Mouse (Mus musculus) G1E (cell line): ENCODE data around the gene Hhip.

Source experiments
- CTCF ChIP-seq: IDR thresholded peaks from 2 replicates; pipeline ENCODE4 v1.5.1; 2012; ENCODE audit warnings: low read depth, low read length, inconsistent platforms, mixed read lengths
- GATA1 ChIP-seq: IDR thresholded peaks from 2 replicates; pipeline ENCODE4 v1.6.1; 2012; ENCODE audit warnings: borderline replicate concordance, low read length, inconsistent platforms, mixed read lengths

DNA sequence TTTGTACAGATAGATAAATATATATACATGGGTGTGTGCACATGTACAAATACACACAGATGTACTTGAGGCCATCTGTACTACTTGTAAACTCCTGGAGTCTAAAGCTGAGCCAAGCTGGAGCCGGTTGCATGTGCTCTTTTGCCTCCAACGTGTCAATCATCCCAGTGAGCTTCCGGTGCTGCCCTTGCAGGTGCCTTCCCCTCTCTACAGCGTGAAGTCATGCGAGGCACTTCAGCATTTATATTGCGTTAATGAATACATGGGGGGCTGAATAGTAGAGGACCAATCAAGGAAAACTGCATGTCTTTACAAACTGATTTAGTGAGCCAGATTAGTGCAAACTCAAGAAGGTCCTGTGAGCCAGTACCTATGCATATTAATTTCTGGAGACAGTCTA is 91.6 kb downstream of the Hhip start:
- TF ChIP-seq CTCF, result no peak
- TF ChIP-seq GATA1, result no peak
